Mouse (Mus musculus) lung, postnatal 25 days (tissue): ENCODE results near the gene Polr3g.
"Not testable (repeated sequence)": the region's sequence is repeated elsewhere in the genome, so short reads cannot be mapped to it uniquely, and the experiment has no call there.

ENCODE experiments used
- DNase-seq: peaks from one replicate; pipeline ENCODE4 v3.0.0; 2022; ENCODE audit warnings: low spot score

Gene Polr3g

GRCm38 (mm10) chr13:81689587-81689986 lies 21.2 kb downstream of the Polr3g start:
- DNase-seq: no peak

GRCm38 (mm10) chr13:81684884-81685283 lies 25.9 kb downstream of the Polr3g start:
- no peak for DNase-seq

- DNase-seq: no peak
These were observed 26.6 kb downstream of the Polr3g start for GRCm38 (mm10) chr13:81684258-81684657.

- no peak for DNase-seq
These were observed 27.7 kb downstream of the Polr3g start for GRCm38 (mm10) chr13:81683107-81683506.

GRCm38 (mm10) chr13:81675333-81675732 lies 35.5 kb downstream of the Polr3g start:
- DNase-seq: no peak

GRCm38 (mm10) chr13:81667713-81668112 lies 43.1 kb downstream of the Polr3g start:
- no peak for DNase-seq

GRCm38 (mm10) chr13:81664331-81664698 lies 46.5 kb downstream of the Polr3g start:
- DNase-seq: no peak

GRCm38 (mm10) chr13:81663566-81664330 lies 47.1 kb downstream of the Polr3g start:
- no peak for DNase-seq

GRCm38 (mm10) chr13:81658053-81658752 lies 52.6 kb downstream of the Polr3g start:
- no peak for DNase-seq

GRCm38 (mm10) chr13:81657351-81658052 lies 53.3 kb downstream of the Polr3g start, which contains the start of gene Lysmd3:
TSS of gene Lysmd3 (plus strand) at chr13:81657663.
- peak; percentile 92 for DNase-seq

GRCm38 (mm10) chr13:81657008-81657350 lies 53.8 kb downstream of the Polr3g start:
- DNase-seq: no peak

GRCm38 (mm10) chr13:81656091-81656850 lies 54.5 kb downstream of the Polr3g start:
- no peak for DNase-seq

- DNase-seq: not testable (repeated sequence)
These were observed 60.4 kb downstream of the Polr3g start for GRCm38 (mm10) chr13:81650382-81650781.

- no peak for DNase-seq
These were observed 64.5 kb downstream of the Polr3g start for GRCm38 (mm10) chr13:81646348-81646747.

- no peak for DNase-seq
These were observed 66.7 kb downstream of the Polr3g start for GRCm38 (mm10) chr13:81644047-81644565.

- DNase-seq: no peak
These were observed 68.2 kb downstream of the Polr3g start for GRCm38 (mm10) chr13:81642491-81643149.

- DNase-seq: peak; percentile 20
These were observed 69.3 kb downstream of the Polr3g start for GRCm38 (mm10) chr13:81641289-81642045.

- no peak for DNase-seq
These were observed 69.9 kb downstream of the Polr3g start for GRCm38 (mm10) chr13:81640881-81641280.

- no peak for DNase-seq
These were observed 71.2 kb downstream of the Polr3g start for GRCm38 (mm10) chr13:81639624-81640023.

- peak; percentile 50 for DNase-seq
These were observed 77.9 kb downstream of the Polr3g start, which contains the start of gene Adgrv1 for GRCm38 (mm10) chr13:81632720-81633415. TSS of gene Adgrv1 (minus strand) at chr13:81633154.
